Mouse (Mus musculus): ENCODE measurements around the gene Zfp706.

DNA sequence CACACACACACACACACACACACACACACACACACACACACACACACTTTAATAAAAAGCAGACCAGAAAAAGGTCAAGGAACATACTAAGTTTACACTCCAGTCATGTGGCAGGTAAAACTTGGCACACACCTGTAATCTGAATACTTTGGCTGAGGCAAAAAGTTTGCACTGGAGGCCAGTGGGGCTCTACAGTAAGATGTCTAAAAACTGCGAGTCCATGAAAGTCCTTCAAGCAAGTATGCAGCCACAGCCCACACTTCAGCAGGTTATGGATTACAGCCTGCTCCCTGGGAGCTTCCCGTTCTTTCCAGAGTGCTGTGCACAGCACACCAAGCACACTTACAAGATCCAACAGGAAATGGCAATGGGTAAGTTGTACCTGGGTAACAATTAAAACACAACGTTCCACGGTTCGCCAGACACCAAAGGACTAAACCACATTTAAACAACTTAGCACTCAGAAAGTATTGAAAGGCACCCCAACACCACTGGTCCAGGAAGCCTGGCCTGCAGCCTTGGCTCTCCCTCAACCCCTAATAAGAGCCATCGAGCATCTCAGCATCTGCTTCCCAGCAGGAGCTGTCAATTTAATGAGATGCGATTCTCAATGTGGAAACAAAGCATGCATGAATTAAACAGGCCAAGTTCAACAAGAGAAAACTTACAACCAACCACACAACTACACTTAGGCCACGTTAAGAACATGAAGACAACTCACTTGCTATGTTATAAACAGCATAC, 14.0 kb downstream of the Zfp706 start:
- TF ChIP-seq CTCF (IDR thresholded peaks at IDR 0.05; ENCODE audit: control insufficient read depth, insufficient read depth, insufficient read length), result no peak
- no peak for TF ChIP-seq MAX (IDR thresholded peaks at IDR 0.05)
- no peak for TF ChIP-seq MYOD1 (IDR thresholded peaks at IDR 0.05; ENCODE audit: control insufficient read depth, insufficient read length, low read depth)

All from C2C12 (cell line).